Mouse (Mus musculus) MEL (cell line): ENCODE results near the gene Pip4k2a. TPM values are rescaled to one million over a fixed set of nuclear protein-coding genes. Genes with fewer than 3 reads are reported as not detected.

Source experiments
- DNase-seq: peaks from one replicate; pipeline ENCODE4 v3.0.0; 2011; ENCODE audit warnings: low read depth, low spot score
- H3K27ac ChIP-seq: 2 replicates; pipeline ENCODE4 v1.5.1; 2012; ENCODE audit warnings: low read depth, mild to moderate bottlenecking, control low read depth, low read length, moderate library complexity; ENCODE audit not compliant: control insufficient read depth
- H3K27me3 ChIP-seq, 2 experiments: fragments of 150-350 bp in 1 of 2; sonication (generic) in 1 of 2; 2 replicates each; pipeline ENCODE4 v1.6.1; 2012; ENCODE audit warnings: low read length in 2 of 2, mild to moderate bottlenecking in 2 of 2, improper control_type of control experiment in 1 of 2, moderate library complexity in 1 of 2; ENCODE audit not compliant: insufficient read depth in 2 of 2, control insufficient read depth in 1 of 2
- H3K36me3 ChIP-seq, 2 experiments: 2 replicates each; pipeline ENCODE4 v1.6.1; 2012 to 2014; ENCODE audit warnings: low read length in 2 of 2, improper control_type of control experiment in 1 of 2, inconsistent platforms in 1 of 2, mild to moderate bottlenecking in 1 of 2; ENCODE audit not compliant: insufficient read depth in 2 of 2, control insufficient read depth in 1 of 2
- H3K4me1 ChIP-seq, 2 experiments: fragments of 150-350 bp in 1 of 2; sonication (generic) in 1 of 2; 2 replicates each; pipeline ENCODE4 v1.6.1; 2012; ENCODE audit warnings: low read length in 2 of 2, improper control_type of control experiment in 1 of 2, mild to moderate bottlenecking in 1 of 2; ENCODE audit not compliant: insufficient read depth in 2 of 2, control insufficient read depth in 1 of 2
- H3K4me3 ChIP-seq, 2 experiments: fragments of 150-350 bp in 1 of 2; sonication (generic) in 1 of 2; 2 replicates each; pipeline ENCODE4 v1.5.1; 2012; ENCODE audit warnings: low read depth in 2 of 2, low read length in 2 of 2, mild to moderate bottlenecking in 2 of 2, moderate library complexity in 2 of 2, control low read depth in 1 of 2, improper control_type of control experiment in 1 of 2; ENCODE audit not compliant: control insufficient read depth in 1 of 2, insufficient read depth in 1 of 2
- H3K79me2 ChIP-seq: 2 replicates; pipeline ENCODE4 v1.6.1; 2012; ENCODE audit warnings: mild to moderate bottlenecking, low read length, moderate library complexity; ENCODE audit not compliant: control insufficient read depth, poor library complexity, insufficient read depth
- H3K9ac ChIP-seq: 2 replicates; pipeline ENCODE4 v1.6.1; 2012; ENCODE audit warnings: low read depth, mild to moderate bottlenecking, control low read depth, low read length, moderate library complexity; ENCODE audit not compliant: control insufficient read depth, poor library complexity, severe bottlenecking
- H3K9me3 ChIP-seq: fragments of 150-350 bp; sonication (generic); replicated peaks from 2 replicates; pipeline ENCODE4 v1.6.1; 2012; ENCODE audit warnings: mild to moderate bottlenecking, low read length, improper control_type of control experiment, moderate library complexity; ENCODE audit not compliant: insufficient read depth
- BHLHE40 ChIP-seq: IDR thresholded peaks from 2 replicates; pipeline ENCODE4 v1.6.1; 2012; ENCODE audit warnings: low read depth, mild to moderate bottlenecking, inconsistent platforms, low read length, improper control_type of control experiment, borderline replicate concordance
- ETS1 ChIP-seq: IDR thresholded peaks from 2 replicates; pipeline ENCODE4 v1.6.1; 2012; ENCODE audit warnings: low read depth, mild to moderate bottlenecking, inconsistent platforms, low read length, improper control_type of control experiment, moderate library complexity
- GABPA ChIP-seq: IDR thresholded peaks from 2 replicates; pipeline ENCODE4 v1.6.1; 2012; ENCODE audit warnings: low read depth, mild to moderate bottlenecking, inconsistent platforms, low read length, improper control_type of control experiment, moderate library complexity
- GATA1 ChIP-seq: IDR thresholded peaks from 2 replicates; pipeline ENCODE4 v1.6.1; 2011; ENCODE audit warnings: low read depth, low read length, improper control_type of control experiment
- JUND ChIP-seq: IDR thresholded peaks from 2 replicates; pipeline ENCODE4 v1.6.1; 2011; ENCODE audit warnings: low read depth, mild to moderate bottlenecking, improper control_type of control experiment, low read length
- KAT2A ChIP-seq: conservative IDR thresholded peaks from 2 replicates; pipeline ENCODE4 v1.6.1; 2012; ENCODE audit warnings: low read depth, low read length, improper control_type of control experiment, inconsistent platforms
- MAX ChIP-seq: IDR thresholded peaks from 2 replicates; pipeline ENCODE4 v1.6.1; 2011; ENCODE audit warnings: low read length, improper control_type of control experiment
- MXI1 ChIP-seq: IDR thresholded peaks from 2 replicates; pipeline ENCODE4 v1.6.1; 2011; ENCODE audit warnings: mild to moderate bottlenecking, low read depth, low read length, improper control_type of control experiment
- MYB ChIP-seq: IDR thresholded peaks from 2 replicates; pipeline ENCODE4 v1.6.1; 2011; ENCODE audit warnings: mild to moderate bottlenecking, low read depth, low read length, improper control_type of control experiment
- MYC ChIP-seq: IDR thresholded peaks from 2 replicates; pipeline ENCODE4 v1.6.1; 2011; ENCODE audit warnings: low read depth, mild to moderate bottlenecking, low read length, improper control_type of control experiment, moderate library complexity
- NELFE ChIP-seq: IDR thresholded peaks from 2 replicates; pipeline ENCODE4 v1.6.1; 2011; ENCODE audit warnings: low read depth, low read length, improper control_type of control experiment
- RAD21 ChIP-seq: IDR thresholded peaks from 2 replicates; pipeline ENCODE4 v1.6.1; 2011; ENCODE audit warnings: mild to moderate bottlenecking, low read depth, low read length, improper control_type of control experiment
- RCOR1 ChIP-seq: IDR thresholded peaks from 2 replicates; pipeline ENCODE4 v1.6.1; 2012; ENCODE audit warnings: low read depth, mild to moderate bottlenecking, inconsistent platforms, low read length, improper control_type of control experiment
- SIN3A ChIP-seq: IDR thresholded peaks from 2 replicates; pipeline ENCODE4 v1.6.1; 2012; ENCODE audit warnings: low read length, improper control_type of control experiment, inconsistent platforms
- SMC3 ChIP-seq: IDR thresholded peaks from 2 replicates; pipeline ENCODE4 v1.6.1; 2011; ENCODE audit warnings: low read depth, low read length, improper control_type of control experiment
- TAL1 ChIP-seq: IDR thresholded peaks from 2 replicates; pipeline ENCODE4 v1.6.1; 2012; ENCODE audit warnings: mild to moderate bottlenecking, inconsistent platforms, low read length, moderate library complexity, mixed read lengths
- USF1 ChIP-seq: IDR thresholded peaks from 2 replicates; pipeline ENCODE4 v1.6.1; 2014; ENCODE audit warnings: low read depth, mild to moderate bottlenecking, inconsistent platforms, low read length, improper control_type of control experiment, moderate library complexity
- USF2 ChIP-seq, 2 experiments: IDR thresholded peaks; 2 replicates each; pipeline ENCODE4 v1.6.1; 2011 to 2012; ENCODE audit warnings: improper control_type of control experiment in 2 of 2, low read length in 2 of 2, borderline replicate concordance in 1 of 2, inconsistent platforms in 1 of 2, low read depth in 1 of 2, mild to moderate bottlenecking in 1 of 2; ENCODE audit not compliant: insufficient read depth in 1 of 2
- polyA plus RNA-seq, 2 experiments: library from polyadenylated mRNA; stranded (reverse) in 1 of 2; unstranded in 1 of 2; fragments of >175 nt in 1 of 2; fragments of >200 nt in 1 of 2; gene quantifications; 2 replicates each; pipeline versions ENCODE4 v1.2.1 to v1.2.4; 2012; ENCODE audit warnings: low replicate concordance in 2 of 2, low read depth in 1 of 2; ENCODE audit not compliant: insufficient read length in 2 of 2, insufficient read depth in 1 of 2, missing spikeins in 1 of 2
- total RNA-seq: library from RNA; depleted of rRNA; stranded (reverse); fragments of 300-350 nt; gene quantifications from 2 replicates; pipeline ENCODE4 v1.2.3, GENCODE M21; 2012

The Pip4k2a gene
- total and polyA plus RNA-seq, 3 experiments, result 7.9 to 48.5 TPM; not detected in 1

DNA sequence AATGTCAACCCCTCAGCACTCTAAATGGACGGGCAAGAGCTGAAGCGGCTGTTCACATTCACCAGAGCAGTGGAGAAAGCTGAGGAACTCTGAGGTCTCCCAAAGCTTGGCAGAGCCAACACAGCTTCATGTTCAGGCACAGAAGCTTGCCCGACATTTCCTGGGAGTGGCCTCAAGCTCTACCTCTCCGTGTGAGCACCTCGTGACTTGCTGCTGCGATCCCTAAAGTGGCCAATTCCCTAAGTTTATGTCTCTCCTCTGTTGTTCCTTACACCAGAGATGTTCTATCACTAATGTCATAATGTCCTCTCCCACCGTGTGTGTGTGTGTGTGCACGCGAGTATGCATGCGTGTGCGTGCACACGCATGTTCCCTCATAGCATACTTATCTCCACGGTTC is 42.3 kb downstream of the Pip4k2a start:
- peak; percentile 61 for DNase-seq
- TF ChIP-seq BHLHE40 (peak; percentile 28; the same call in 1 of the 2 replicates), MAX (peak; percentile 56; the same call in 1 of the 2 replicates), MYC (no peak), SIN3A (peak; percentile 13; the same call in 1 of the 2 replicates), USF2 (IDR thresholded peaks at IDR 0.05; ENCODE audit: borderline replicate concordance in 1 of 2, insufficient read depth in 1 of 2, low read depth in 1 of 2, low read length in 2 of 2) (0 out of 4 replicates have a peak, but pooled peaks of 1 of the 2 experiments have one; percentile 22), RCOR1 (0 out of 2 replicates have a peak, but pooled peaks have one; percentile 12), ETS1 (peak; percentile 37; the same call in 1 of the 2 replicates), MXI1 (no peak), USF1 (peak; percentile 70), GABPA (no peak)
- TF ChIP-seq, all 39 proteins: peak for 7
- Histone ChIP-seq H3K4me1 (peaks cover 63 to 77% of the 10 kb centered on the region in 2 experiments), H3K79me2 (peaks cover 35% of the 10 kb centered on the region), H3K4me3 (peak overlapping the region; percentile 1 to 5; a peak in 1 of 4 replicates), H3K27me3 (no peaks in the 10 kb centered on the region), H3K36me3 (peaks cover 0 to 76% of the 10 kb centered on the region in 2 experiments; a peak in 3 of 4 replicates), H3K27ac (peak overlapping the region; percentile 97), H3K9me3 (no peaks in the 10 kb centered on the region), H3K9ac (peak overlapping the region; percentile 48)

DNA sequence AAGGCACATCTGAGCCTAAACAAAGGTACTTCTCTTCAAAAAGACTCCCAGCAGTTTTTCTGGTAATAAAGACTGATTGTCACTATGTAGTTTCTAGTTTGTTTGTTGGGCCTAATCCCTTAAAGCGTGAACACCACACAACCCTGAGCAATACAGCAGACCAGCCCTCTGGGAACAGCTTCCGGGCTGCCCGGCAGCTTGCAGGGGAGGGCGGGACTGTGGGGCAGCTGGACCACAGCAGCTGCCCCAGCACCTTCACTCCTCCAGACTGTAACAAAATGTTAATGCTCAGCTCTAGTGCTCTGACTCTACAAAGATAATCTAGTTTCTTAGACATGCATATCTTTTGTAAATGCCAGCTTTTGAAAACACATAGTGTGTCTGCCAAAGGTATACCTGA is 42.9 kb downstream of the Pip4k2a start:
- Histone ChIP-seq H3K4me1 (peaks cover 66 to 83% of the 10 kb centered on the region in 2 experiments), H3K27me3 (no peaks in the 10 kb centered on the region), H3K9ac (peak overlapping the region; percentile 48), H3K79me2 (peaks cover 37% of the 10 kb centered on the region), H3K36me3 (peaks cover 0 to 78% of the 10 kb centered on the region in 2 experiments; a peak in 3 of 4 replicates), H3K27ac (peak overlapping the region; percentile 97), H3K9me3 (no peaks in the 10 kb centered on the region), H3K4me3 (peak overlapping the region; percentile 1 to 5; a peak in 2 of 4 replicates)
- TF ChIP-seq KAT2A (no peak), ETS1 (0 out of 2 replicates have a peak, but pooled peaks have one; percentile 15), SMC3 (no peak), GABPA (no peak), JUND (no peak), NELFE (peak; percentile 19; the same call in 1 of the 2 replicates), TAL1 (no peak), GATA1 (no peak), MYB (no peak), RAD21 (no peak), SIN3A (no peak)
- DNase-seq, result no peak
